Mouse (Mus musculus) lung, postnatal 0 days (tissue): ENCODE results near the gene Fnbp1.

ENCODE experiments used
- CTCF ChIP-seq: IDR thresholded peaks from 2 replicates; pipeline ENCODE4 v1.5.1; 2016; ENCODE audit warnings: antibody characterized with exemption, mild to moderate bottlenecking
- EP300 ChIP-seq: IDR thresholded peaks from 2 replicates; pipeline ENCODE4 v1.6.1; 2016; ENCODE audit warnings: antibody characterized with exemption, mild to moderate bottlenecking, control low read depth

DNA sequence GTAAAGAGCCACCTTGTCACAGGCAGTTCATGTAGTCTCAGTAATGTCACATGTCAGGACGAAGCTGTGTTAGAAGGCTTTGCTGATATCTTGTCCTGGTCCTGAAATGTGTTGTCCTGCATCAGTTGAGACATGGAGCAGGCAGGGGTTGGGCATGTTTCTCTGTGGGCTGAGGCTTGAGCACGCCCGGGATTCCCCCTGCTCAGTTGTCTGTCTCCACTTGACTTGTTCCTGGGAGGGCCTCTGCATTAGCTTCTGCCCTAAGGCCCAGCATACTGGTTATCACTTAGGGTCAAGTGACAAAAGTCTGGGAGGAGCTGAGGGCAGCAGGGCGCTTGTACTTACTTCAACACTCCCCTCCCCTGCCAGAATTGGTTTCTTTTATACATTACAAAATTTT lies 23.7 kb upstream of the Fnbp1 start:
- no peak for TF ChIP-seq CTCF
- TF ChIP-seq EP300: no peak
